In the genomic region with DNA sequence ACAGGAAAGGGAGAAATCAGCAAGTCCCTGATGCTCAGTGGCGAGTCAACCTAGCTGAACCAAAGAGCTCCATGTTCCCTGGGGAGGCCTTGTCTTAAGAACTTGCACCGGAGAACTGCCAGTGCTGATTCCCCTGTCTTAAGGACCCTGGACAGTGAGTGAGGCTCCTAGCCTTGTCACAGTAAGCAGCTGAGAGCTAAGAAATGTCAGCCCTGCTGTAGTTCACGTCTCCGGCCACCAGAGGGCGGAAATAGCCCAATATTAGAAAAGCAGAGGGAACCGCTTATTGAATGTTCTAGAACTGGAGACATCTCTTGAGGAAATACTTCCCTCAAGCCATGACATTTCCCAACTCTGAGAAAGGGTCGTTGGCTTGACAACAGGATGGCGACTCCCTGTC, we compare ENCODE assay signal across 9 mouse cellular contexts. TPM values are rescaled to one million over a fixed set of nuclear protein-coding genes. Genes with fewer than 3 reads are reported as not detected.
DNase-seq lines count a peak whose midpoint lies in the region; ATAC-seq and TF ChIP-seq lines count a peak whose summit lies in the region.
"Had no signal": no experiment of that assay in that cellular context is flagged by ENCODE, and none has a peak within 500 bp of the region (broad histone marks: within the 10 kb centered on the region; RNA-seq: fewer than 3 reads in every experiment).

No protein-coding gene starts in this region.

- H3K4me2 ChIP-seq in kidney, postnatal 0 days (ENCODE audit: low read length), result no peak overlapping the region
- H3K4me2 ChIP-seq in liver, embryonic 13.5 days, result no peak overlapping the region
- H3K4me2 ChIP-seq: heart, embryonic 13.5 days had no signal

- H3K9ac ChIP-seq in kidney, postnatal 0 days (ENCODE audit: low read depth, low read length), result no peak overlapping the region
- no peak overlapping the region for H3K9ac ChIP-seq in liver, embryonic 13.5 days
- H3K9ac ChIP-seq: heart, embryonic 13.5 days had no signal

- no peak overlapping the region for H3K27ac ChIP-seq in kidney, postnatal 0 days
- H3K27ac ChIP-seq in liver, embryonic 13.5 days, result no peak overlapping the region
- H3K27ac ChIP-seq: heart, embryonic 13.5 days had no signal

- H3K27me3 ChIP-seq in kidney, postnatal 0 days (ENCODE audit: insufficient read depth, low read length), result no peaks in the 10 kb centered on the region
- H3K27me3 ChIP-seq in liver, embryonic 13.5 days, result no peaks in the 10 kb centered on the region

- H3K9me3 ChIP-seq in kidney, postnatal 0 days (replicated peaks; ENCODE audit: low read length), result no peaks in the 10 kb centered on the region
- no peaks in the 10 kb centered on the region for H3K9me3 ChIP-seq in liver, embryonic 13.5 days (replicated peaks)
- H3K9me3 ChIP-seq: heart, embryonic 13.5 days had no signal

- peak; percentile 93 for DNase-seq in 3T3-L1 (ENCODE audit: low read depth, low spot score)
- DNase-seq in T-cell, adult 2 months (ENCODE audit: low spot score), result peak; percentile 41
- DNase-seq in cerebellum, postnatal 25 days, result peak; percentile 71 to 80
- peak; percentile 28 to 50 for DNase-seq in gastrocnemius, adult 8-10 months (ENCODE audit: low spot score in 2 of 2)
- peak; percentile 88 for DNase-seq in kidney, postnatal 0 days (ENCODE audit: low spot score)
- DNase-seq in liver, embryonic 13.5 days, result peak; percentile 34
- DNase-seq in retina, embryonic 14.5 days (ENCODE audit: low spot score), result peak; percentile 92
- peak; percentile 55 to 68 for DNase-seq in thymus, postnatal 36 days

- H3K36me3 ChIP-seq in kidney, postnatal 0 days (ENCODE audit: insufficient read depth, low read length), result no peaks in the 10 kb centered on the region
- H3K36me3 ChIP-seq in liver, embryonic 13.5 days, result no peaks in the 10 kb centered on the region
- H3K36me3 ChIP-seq: heart, embryonic 13.5 days had no signal

- no peak overlapping the region for H3K4me3 ChIP-seq in kidney, postnatal 0 days (replicated peaks; ENCODE audit: low read depth, low read length)
- H3K4me3 ChIP-seq in liver, embryonic 13.5 days (replicated peaks), result no peak overlapping the region
- H3K4me3 ChIP-seq: heart, embryonic 13.5 days had no signal

- no peak; the same call in 1 of the 2 replicates for ATAC-seq in kidney, postnatal 0 days (replicated peaks; ENCODE audit: low FRiP score, low read depth)
- no peak for ATAC-seq in liver, embryonic 13.5 days (ENCODE audit: low read depth)

- TF ChIP-seq CTCF in kidney, postnatal 0 days (IDR thresholded peaks at IDR 0.05; ENCODE audit: low read depth), result peak; percentile 95

- no peaks in the 10 kb centered on the region for H3K4me1 ChIP-seq in kidney, postnatal 0 days (replicated peaks; ENCODE audit: insufficient read depth, low read length)
- H3K4me1 ChIP-seq in liver, embryonic 13.5 days (replicated peaks), result no peaks in the 10 kb centered on the region

- WGBS in kidney, postnatal 0 days, result 14% methylated on average over 8 of the region's 8 CpGs
- 23% methylated on average over 8 of the region's 8 CpGs for WGBS in liver, embryonic 13.5 days (ENCODE audit: insufficient replicate concordance)

RNA-seq across cellular contexts. Expression of a gene that starts 34.1 kb away (rescaled TPM):
- 1 to 10 TPM; 1.8 to 6.4 (median 3.9) TPM for total RNA-seq in gastrocnemius, adult 8-10 months (2022)
- 15.0 and 16.3 TPM in 2 replicates for polyA plus RNA-seq in kidney, postnatal 0 days (2015; fragmentation: Nextera tagmentation; extraction: Ambion mirVana)
- polyA plus RNA-seq in liver, embryonic 13.5 days (2015; fragmentation: Nextera tagmentation; extraction: Ambion mirVana), result 6.3 and 7.9 TPM in 2 replicates

Comparison
In these comparisons a context has a peak if more than half of its experiments do, and no peak if none do; other contexts are left out.
1. DNase-seq: peak in every context shown above with its lines; median percentile 93 in 3T3-L1; 92 in retina, embryonic 14.5 days; 88 in kidney, postnatal 0 days; 76 in cerebellum, postnatal 25 days; 62 in thymus, postnatal 36 days; 41 in T-cell, adult 2 months; 39 in gastrocnemius, adult 8-10 months; 34 in liver, embryonic 13.5 days.